Mouse (Mus musculus): ENCODE measurements around the gene Fmo1. TPM values are rescaled to one million over a fixed set of nuclear protein-coding genes. Genes with fewer than 3 reads are reported as not detected.

Gene Fmo1
- 21.4 and 25.3 TPM in 2 replicates for polyA plus RNA-seq (2012; rRNA removed)

- TF ChIP-seq POLR2A (IDR thresholded peaks at IDR 0.05; ENCODE audit: extremely low read depth, insufficient read depth, low read length) = no peak
- TF ChIP-seq CTCF (IDR thresholded peaks at IDR 0.05; ENCODE audit: extremely low read depth, insufficient read depth, low read length) = no peak
- Histone ChIP-seq H3K27ac (ENCODE audit: insufficient read depth, low read length) (no peak within 1 kb of the TSS), H3K4me1 (ENCODE audit: control insufficient read depth, insufficient read depth, low read length) (no peaks in the 10 kb centered on the region), H3K4me3 (ENCODE audit: insufficient read depth, low read length) (no peak within 1 kb of the TSS)
These were observed at the start of gene Fmo1 for GRCm38 (mm10) chr1:162866280-162866681. TSS of gene Fmo1 (minus strand) at chr1:162866610.

GRCm38 (mm10) chr1:162914932-162915556 lies 48.6 kb upstream of the Fmo1 start:
- TF ChIP-seq POLR2A (IDR thresholded peaks at IDR 0.05; ENCODE audit: extremely low read depth, insufficient read depth, low read length) (no peak), CTCF (IDR thresholded peaks at IDR 0.05; ENCODE audit: extremely low read depth, insufficient read depth, low read length) (no peak)

DNA sequence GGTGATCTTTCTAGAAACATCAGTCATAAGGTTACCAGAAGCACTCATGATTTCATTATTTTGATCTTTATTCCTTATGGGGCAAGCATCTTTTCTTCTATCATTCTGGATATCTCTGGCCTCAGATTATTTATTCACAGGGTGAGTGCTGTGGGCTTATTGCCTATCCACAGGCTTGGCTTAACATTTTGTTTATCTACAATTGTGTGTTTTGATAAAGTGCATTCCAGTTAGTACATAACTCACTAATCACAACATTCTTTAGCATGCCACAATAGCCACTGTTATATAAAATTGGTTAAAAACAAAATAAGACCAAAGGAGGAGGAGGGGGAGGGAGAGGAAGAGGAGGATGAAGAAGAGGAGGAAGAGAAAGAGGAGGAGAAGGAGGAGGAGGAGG lies 45.7 kb upstream of the Fmo1 start:
- Histone ChIP-seq H3K4me1 (ENCODE audit: control insufficient read depth, insufficient read depth, low read length) (no peaks in the 10 kb centered on the region), H3K4me3 (ENCODE audit: insufficient read depth, low read length) (no peak overlapping the region), H3K27ac (ENCODE audit: insufficient read depth, low read length) (no peak overlapping the region)
- TF ChIP-seq POLR2A (IDR thresholded peaks at IDR 0.05; ENCODE audit: extremely low read depth, insufficient read depth, low read length) (no peak), CTCF (IDR thresholded peaks at IDR 0.05; ENCODE audit: extremely low read depth, insufficient read depth, low read length) (no peak)

More at GRCm38 (mm10) chr1:162914932-162915556, 48.6 kb upstream of the Fmo1 start:
- Histone ChIP-seq H3K4me3 (ENCODE audit: insufficient read depth, low read length) (no peak overlapping the region), H3K4me1 (ENCODE audit: control insufficient read depth, insufficient read depth, low read length) (no peaks in the 10 kb centered on the region), H3K27ac (ENCODE audit: insufficient read depth, low read length) (no peak overlapping the region)

GRCm38 (mm10) chr1:162901879-162902278 lies 35.5 kb upstream of the Fmo1 start:
- no peak overlapping the region for H3K4me3 ChIP-seq (ENCODE audit: insufficient read depth, low read length)
- no peaks in the 10 kb centered on the region for H3K4me1 ChIP-seq (ENCODE audit: control insufficient read depth, insufficient read depth, low read length)
- no peak for TF ChIP-seq CTCF (IDR thresholded peaks at IDR 0.05; ENCODE audit: extremely low read depth, insufficient read depth, low read length)
- no peak for TF ChIP-seq POLR2A (IDR thresholded peaks at IDR 0.05; ENCODE audit: extremely low read depth, insufficient read depth, low read length)
- no peak overlapping the region for H3K27ac ChIP-seq (ENCODE audit: insufficient read depth, low read length)

- H3K4me1 ChIP-seq (ENCODE audit: control insufficient read depth, insufficient read depth, low read length) = no peaks in the 10 kb centered on the region
- TF ChIP-seq POLR2A (IDR thresholded peaks at IDR 0.05; ENCODE audit: extremely low read depth, insufficient read depth, low read length) (no peak), CTCF (IDR thresholded peaks at IDR 0.05; ENCODE audit: extremely low read depth, insufficient read depth, low read length) (no peak)
- no peak within 1 kb of the TSS for H3K4me3 ChIP-seq (ENCODE audit: insufficient read depth, low read length)
- no peak within 1 kb of the TSS for H3K27ac ChIP-seq (ENCODE audit: insufficient read depth, low read length)
These were observed 31.7 kb upstream of the Fmo1 start, which contains the start of gene Fmo2 for GRCm38 (mm10) chr1:162897838-162898811. TSS of gene Fmo2 (minus strand) at chr1:162898726.

DNA sequence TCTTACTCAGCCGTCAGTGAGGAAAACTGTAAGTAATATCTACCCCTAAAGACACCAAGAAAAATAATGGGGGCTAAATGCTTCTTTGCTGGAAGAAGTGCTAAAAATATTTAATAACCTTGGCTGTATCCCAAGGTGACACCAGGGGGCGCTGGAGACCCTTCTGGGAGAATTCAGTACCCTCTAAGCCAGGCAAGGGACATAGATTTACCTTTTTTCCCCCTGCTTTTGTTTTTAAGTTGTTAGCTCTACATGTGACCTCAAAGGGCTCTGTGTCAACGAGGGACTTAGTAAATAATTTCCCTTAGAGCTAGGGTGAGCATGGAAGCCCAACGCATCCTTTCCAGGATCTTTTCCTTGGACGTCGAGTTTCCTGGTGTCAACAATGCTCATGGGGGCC lies 29.5 kb upstream of the Fmo1 start:
- no peaks in the 10 kb centered on the region for H3K4me1 ChIP-seq (ENCODE audit: control insufficient read depth, insufficient read depth, low read length)
- TF ChIP-seq CTCF (IDR thresholded peaks at IDR 0.05; ENCODE audit: extremely low read depth, insufficient read depth, low read length) (peak; percentile 75), POLR2A (IDR thresholded peaks at IDR 0.05; ENCODE audit: extremely low read depth, insufficient read depth, low read length) (no peak)
- no peak overlapping the region for H3K27ac ChIP-seq (ENCODE audit: insufficient read depth, low read length)
- no peak overlapping the region for H3K4me3 ChIP-seq (ENCODE audit: insufficient read depth, low read length)

DNA sequence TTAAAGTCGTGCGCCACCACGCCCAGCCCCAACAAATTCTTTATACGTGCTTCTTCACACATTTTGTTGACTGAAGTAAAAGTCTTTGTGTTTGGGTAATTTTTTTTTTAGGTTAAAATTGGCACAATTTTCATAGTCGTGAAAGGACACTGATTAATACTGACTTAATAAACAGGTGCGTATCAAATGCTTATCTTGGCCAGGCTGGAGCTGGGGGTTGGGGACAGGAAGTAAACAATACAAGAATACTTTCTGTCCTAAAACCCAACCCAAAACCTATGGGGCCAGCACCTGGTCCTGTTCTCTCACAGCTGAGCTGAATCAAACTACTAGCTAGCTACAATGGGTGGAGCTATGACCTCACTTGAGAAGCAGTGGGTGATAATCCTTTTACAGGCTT lies 26.6 kb upstream of the Fmo1 start:
- H3K4me1 ChIP-seq (ENCODE audit: control insufficient read depth, insufficient read depth, low read length) = no peaks in the 10 kb centered on the region
- no peak overlapping the region for H3K27ac ChIP-seq (ENCODE audit: insufficient read depth, low read length)
- no peak for TF ChIP-seq CTCF (IDR thresholded peaks at IDR 0.05; ENCODE audit: extremely low read depth, insufficient read depth, low read length)
- TF ChIP-seq POLR2A (IDR thresholded peaks at IDR 0.05; ENCODE audit: extremely low read depth, insufficient read depth, low read length) = no peak
- H3K4me3 ChIP-seq (ENCODE audit: insufficient read depth, low read length) = no peak overlapping the region

DNA sequence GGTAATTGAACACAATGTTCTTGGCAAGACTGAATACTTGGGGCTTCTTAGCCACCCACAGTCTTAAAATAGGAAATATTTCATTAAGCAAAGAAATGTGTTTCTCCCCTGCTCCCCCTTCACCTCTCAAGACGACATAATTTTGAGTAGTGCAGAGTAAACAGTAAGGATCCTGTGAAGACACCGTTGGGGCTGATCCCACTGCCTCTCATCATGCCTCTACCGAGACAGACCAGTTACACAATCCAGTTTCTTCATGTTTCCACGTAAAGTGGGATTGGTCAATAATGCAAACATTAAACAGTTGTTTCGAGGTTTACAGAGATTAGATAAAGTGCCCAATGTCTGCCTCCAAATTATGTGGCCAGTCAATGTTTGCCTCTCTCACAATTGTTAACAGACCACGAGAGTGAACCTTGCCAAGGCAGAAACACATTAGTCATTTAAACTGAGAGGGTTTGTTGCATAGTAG lies 25.6 kb upstream of the Fmo1 start:
- TF ChIP-seq POLR2A (IDR thresholded peaks at IDR 0.05; ENCODE audit: extremely low read depth, insufficient read depth, low read length) (no peak), CTCF (IDR thresholded peaks at IDR 0.05; ENCODE audit: extremely low read depth, insufficient read depth, low read length) (no peak)
- Histone ChIP-seq H3K4me1 (ENCODE audit: control insufficient read depth, insufficient read depth, low read length) (no peaks in the 10 kb centered on the region), H3K4me3 (ENCODE audit: insufficient read depth, low read length) (no peak overlapping the region), H3K27ac (ENCODE audit: insufficient read depth, low read length) (no peak overlapping the region)

DNA sequence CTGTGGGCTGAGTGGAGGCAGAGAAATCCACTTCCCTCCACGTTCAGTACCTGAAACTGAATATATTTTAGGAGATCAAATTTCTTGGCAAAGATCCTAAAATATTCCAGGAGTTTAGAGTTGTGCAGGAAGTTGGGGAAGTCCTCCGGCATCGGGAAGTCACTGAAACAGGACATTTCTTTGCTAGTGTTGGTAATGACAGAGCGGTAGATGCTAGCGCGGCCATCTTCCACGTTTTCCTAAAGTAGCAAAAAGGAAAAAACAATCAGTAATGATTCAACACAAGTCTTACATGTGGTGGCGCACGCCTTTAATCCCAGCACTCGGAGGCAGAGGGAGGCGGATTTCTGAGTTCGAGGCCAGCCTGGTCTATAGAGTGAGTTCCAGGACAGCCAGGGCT lies 22.2 kb upstream of the Fmo1 start:
- TF ChIP-seq CTCF (IDR thresholded peaks at IDR 0.05; ENCODE audit: extremely low read depth, insufficient read depth, low read length) = no peak
- TF ChIP-seq POLR2A (IDR thresholded peaks at IDR 0.05; ENCODE audit: extremely low read depth, insufficient read depth, low read length) = no peak
- H3K4me1 ChIP-seq (ENCODE audit: control insufficient read depth, insufficient read depth, low read length) = no peaks in the 10 kb centered on the region
- H3K27ac ChIP-seq (ENCODE audit: insufficient read depth, low read length) = no peak overlapping the region
- H3K4me3 ChIP-seq (ENCODE audit: insufficient read depth, low read length) = no peak overlapping the region
